ENCODE assay signal across 8 mouse cellular contexts in genomic region chr10:78480954-78481927, GRCm38 (mm10). TPM values are rescaled to one million over a fixed set of nuclear protein-coding genes. Genes with fewer than 3 reads are reported as not detected.
DNase-seq lines count a peak whose midpoint lies in the region; ATAC-seq and TF ChIP-seq lines count a peak whose summit lies in the region.

No protein-coding gene starts in this region.

- no peaks in the 10 kb centered on the region for H3K9me3 ChIP-seq in kidney, postnatal 0 days (replicated peaks; ENCODE audit: low read length)
- H3K9me3 ChIP-seq in embryonic facial prominence, embryonic 10.5 days, result no peaks in the 10 kb centered on the region
- no peaks in the 10 kb centered on the region for H3K9me3 ChIP-seq in midbrain, embryonic 16.5 days (replicated peaks; ENCODE audit: control insufficient read depth, low read length, poor library complexity, severe bottlenecking)

- H3K27ac ChIP-seq in kidney, postnatal 0 days, result no peak overlapping the region
- peak overlapping the region; percentile 62 for H3K27ac ChIP-seq in embryonic facial prominence, embryonic 10.5 days (replicated peaks)
- H3K27ac ChIP-seq in midbrain, embryonic 16.5 days (ENCODE audit: low read length), result no peak overlapping the region

- no peak for DNase-seq in kidney, postnatal 0 days (ENCODE audit: low spot score)
- no peak for DNase-seq in kidney, postnatal 25 days
- no peak for DNase-seq in embryonic facial prominence, embryonic 10.5 days (ENCODE audit: low spot score)
- no peak for DNase-seq in left cerebral cortex, postnatal 36 days (ENCODE audit: low spot score in 2 of 2)
- no peak for DNase-seq in spleen, postnatal 4 days (ENCODE audit: low spot score in 2 of 2)
- no peak for DNase-seq in layer of hippocampus, adult 9-10 months (ENCODE audit: low spot score)

- peak overlapping the region; percentile 80 for H3K4me2 ChIP-seq in kidney, postnatal 0 days (ENCODE audit: low read length)
- peak overlapping the region; percentile 93 for H3K4me2 ChIP-seq in midbrain, embryonic 16.5 days (ENCODE audit: low read length)

- peak overlapping the region; percentile 41 for H3K4me3 ChIP-seq in kidney, postnatal 0 days (replicated peaks; ENCODE audit: low read depth, low read length)
- H3K4me3 ChIP-seq in embryonic facial prominence, embryonic 10.5 days, result peak overlapping the region; percentile 63
- peak overlapping the region; percentile 56 for H3K4me3 ChIP-seq in midbrain, embryonic 16.5 days (ENCODE audit: low read depth, low read length)

- TF ChIP-seq CTCF in kidney, postnatal 0 days (IDR thresholded peaks at IDR 0.05; ENCODE audit: low read depth), result no peak

- intact Hi-C loops in left cerebral cortex, postnatal 36 days (cut with DNase I), result no loop called here

- 0 out of 2 replicates have a peak, but pooled peaks cover 3% of the 10 kb centered on the region for H3K4me1 ChIP-seq in kidney, postnatal 0 days (replicated peaks; ENCODE audit: insufficient read depth, low read length)
- peaks cover 16% of the 10 kb centered on the region for H3K4me1 ChIP-seq in embryonic facial prominence, embryonic 10.5 days
- peaks cover 3% of the 10 kb centered on the region; the same call in 1 of the 2 replicates for H3K4me1 ChIP-seq in midbrain, embryonic 16.5 days (ENCODE audit: control insufficient read depth, insufficient read depth, low read length)

- peak overlapping the region; percentile 39; the same call in 1 of the 2 replicates for H3K9ac ChIP-seq in kidney, postnatal 0 days (ENCODE audit: low read depth, low read length)
- peak overlapping the region; percentile 69 for H3K9ac ChIP-seq in midbrain, embryonic 16.5 days (ENCODE audit: low read depth, low read length)

- 31% methylated on average over 21 of the region's 21 CpGs for WGBS in kidney, postnatal 0 days
- WGBS in embryonic facial prominence, embryonic 10.5 days, result 37% methylated on average over 21 of the region's 21 CpGs
- 35% methylated on average over 21 of the region's 21 CpGs for WGBS in midbrain, embryonic 16.5 days

- ATAC-seq in kidney, postnatal 0 days (replicated peaks; ENCODE audit: low FRiP score, low read depth), result no peak; the same call in 1 of the 2 replicates
- peak; percentile 16 for ATAC-seq in inflammation-experienced regulatory T-cells, adult 6 months
- ATAC-seq in midbrain, embryonic 16.5 days, result peak; percentile 14; the same call in 1 of the 2 replicates

- H3K27me3 ChIP-seq in kidney, postnatal 0 days (ENCODE audit: insufficient read depth, low read length), result no peaks in the 10 kb centered on the region
- peaks cover 49% of the 10 kb centered on the region for H3K27me3 ChIP-seq in embryonic facial prominence, embryonic 10.5 days (replicated peaks; ENCODE audit: low read depth, poor library complexity, severe bottlenecking)
- no peaks in the 10 kb centered on the region; the same call in 1 of the 2 replicates for H3K27me3 ChIP-seq in midbrain, embryonic 16.5 days (ENCODE audit: control insufficient read depth, insufficient read depth, low read depth, low read length)

- H3K36me3 ChIP-seq in kidney, postnatal 0 days (ENCODE audit: insufficient read depth, low read length), result no peaks in the 10 kb centered on the region
- no peaks in the 10 kb centered on the region for H3K36me3 ChIP-seq in embryonic facial prominence, embryonic 10.5 days (replicated peaks)
- no peaks in the 10 kb centered on the region for H3K36me3 ChIP-seq in midbrain, embryonic 16.5 days (ENCODE audit: control insufficient read depth, insufficient read depth, low read length)

RNA-seq across cellular contexts. Expression of gene Pdxk, which starts 16.5 kb away (rescaled TPM):
- polyA plus RNA-seq in kidney, postnatal 0 days (2015; fragmentation: Nextera tagmentation; extraction: Ambion mirVana), result 24.0 and 25.2 TPM in 2 replicates
- 11.9 and 13.2 TPM in 2 replicates for polyA plus RNA-seq in embryonic facial prominence, embryonic 10.5 days (2016; fragmentation: Nextera tagmentation; extraction: Ambion mirVana)
- 10 to 100 TPM in 1 of 3 experiments, 1 to 10 TPM in 2; 6.3 to 11.6 (median 9.0) TPM for polyA plus RNA-seq in inflammation-experienced regulatory T-cells, adult 6 months (2017; shearing (Covaris generic))
- 47.4 and 58.8 TPM in 2 replicates for polyA plus RNA-seq in midbrain, embryonic 16.5 days (2015; fragmentation: Nextera tagmentation; extraction: Ambion mirVana)
- 100 to 1,000 TPM; 114 to 120 TPM for total RNA-seq in left cerebral cortex, postnatal 36 days (2021)

RNA-seq across cellular contexts. Expression of gene Olfr1358, which starts 36.0 kb away (rescaled TPM):
- polyA plus RNA-seq in kidney, postnatal 0 days (2015; fragmentation: Nextera tagmentation; extraction: Ambion mirVana), result not detected in 2 replicates
- not detected in 2 replicates for polyA plus RNA-seq in embryonic facial prominence, embryonic 10.5 days (2016; fragmentation: Nextera tagmentation; extraction: Ambion mirVana)
- polyA plus RNA-seq in inflammation-experienced regulatory T-cells, adult 6 months (2017; shearing (Covaris generic)), result not detected
- polyA plus RNA-seq in midbrain, embryonic 16.5 days (2015; fragmentation: Nextera tagmentation; extraction: Ambion mirVana), result not detected in 2 replicates
- total RNA-seq in left cerebral cortex, postnatal 36 days (2021), result not detected

RNA-seq across cellular contexts. Expression of gene Cstb, which starts 55.8 kb away (rescaled TPM):
- polyA plus RNA-seq in kidney, postnatal 0 days (2015; fragmentation: Nextera tagmentation; extraction: Ambion mirVana), result 402 and 433 TPM in 2 replicates
- polyA plus RNA-seq in embryonic facial prominence, embryonic 10.5 days (2016; fragmentation: Nextera tagmentation; extraction: Ambion mirVana), result 142 and 149 TPM in 2 replicates
- 100 to 1,000 TPM; 160 to 186 (median 183) TPM for polyA plus RNA-seq in inflammation-experienced regulatory T-cells, adult 6 months (2017; shearing (Covaris generic))
- 90.7 and 94.6 TPM in 2 replicates for polyA plus RNA-seq in midbrain, embryonic 16.5 days (2015; fragmentation: Nextera tagmentation; extraction: Ambion mirVana)
- 10 to 100 TPM; 35.4 to 42.4 TPM for total RNA-seq in left cerebral cortex, postnatal 36 days (2021)
